Mouse (Mus musculus): ENCODE measurements around the gene Hcrtr2. TPM values are rescaled to one million over a fixed set of nuclear protein-coding genes. Genes with fewer than 3 reads are reported as not detected.

The Hcrtr2 gene
- polyA plus RNA-seq, 1 experiment from 2014 or later = 4.1 TPM

GRCm38 (mm10) chr9:76230400-76230799, 93.3 kb downstream of the Hcrtr2 start:
- WGBS = 38% methylated on average over 11 of the region's 11 CpGs
- H3K4me2 ChIP-seq (replicated peaks) = no peak overlapping the region
- H3K27me3 ChIP-seq = no peaks in the 10 kb centered on the region
- H3K4me3 ChIP-seq (replicated peaks) = no peak overlapping the region
- H3K9ac ChIP-seq (replicated peaks) = no peak overlapping the region
- H3K27ac ChIP-seq = no peak overlapping the region
- no peaks in the 10 kb centered on the region for H3K4me1 ChIP-seq (replicated peaks)
- no peaks in the 10 kb centered on the region for H3K36me3 ChIP-seq
- H3K9me3 ChIP-seq = no peaks in the 10 kb centered on the region
- ATAC-seq = no peak

GRCm38 (mm10) chr9:76217178-76217975, 106.3 kb downstream of the Hcrtr2 start:
- Histone ChIP-seq H3K9ac (replicated peaks) (no peak overlapping the region), H3K27ac (no peak overlapping the region), H3K4me1 (replicated peaks) (no peaks in the 10 kb centered on the region), H3K9me3 (no peaks in the 10 kb centered on the region), H3K4me2 (replicated peaks) (no peak overlapping the region), H3K4me3 (replicated peaks) (no peak overlapping the region), H3K27me3 (no peaks in the 10 kb centered on the region), H3K36me3 (no peaks in the 10 kb centered on the region)
- ATAC-seq = no peak
- 83% methylated on average over 4 of the region's 4 CpGs for WGBS

GRCm38 (mm10) chr9:76214678-76215077, 109.0 kb downstream of the Hcrtr2 start:
- WGBS = 82% methylated on average over 4 of the region's 4 CpGs
- no peak for ATAC-seq

GRCm38 (mm10) chr9:76213557-76213956, 110.1 kb downstream of the Hcrtr2 start, which contains the start of gene Gfral:
Gene Gfral (minus strand): TSS chr9:76213657.
- WGBS = 76% methylated on average over 2 of the region's 2 CpGs
- H3K27me3 ChIP-seq = no peaks in the 10 kb centered on the region

More at GRCm38 (mm10) chr9:76214678-76215077, 109.0 kb downstream of the Hcrtr2 start:
- Histone ChIP-seq H3K4me2 (replicated peaks) (no peak overlapping the region), H3K9ac (replicated peaks) (no peak overlapping the region), H3K27me3 (no peaks in the 10 kb centered on the region), H3K9me3 (no peaks in the 10 kb centered on the region), H3K4me1 (replicated peaks) (no peaks in the 10 kb centered on the region), H3K4me3 (replicated peaks) (no peak overlapping the region), H3K36me3 (no peaks in the 10 kb centered on the region), H3K27ac (no peak overlapping the region)

GRCm38 (mm10) chr9:76196917-76197316, 126.7 kb downstream of the Hcrtr2 start:
- Histone ChIP-seq H3K9ac (replicated peaks) (no peak overlapping the region), H3K27me3 (no peaks in the 10 kb centered on the region), H3K4me3 (replicated peaks) (no peak overlapping the region), H3K36me3 (no peaks in the 10 kb centered on the region), H3K4me1 (replicated peaks) (no peaks in the 10 kb centered on the region), H3K9me3 (no peaks in the 10 kb centered on the region), H3K27ac (no peak overlapping the region), H3K4me2 (replicated peaks) (no peak overlapping the region)
- ATAC-seq = no peak
- 88% methylated on average over 4 of the region's 4 CpGs for WGBS

More at GRCm38 (mm10) chr9:76213557-76213956, 110.1 kb downstream of the Hcrtr2 start, which contains the start of gene Gfral:
- Histone ChIP-seq H3K27ac (no peak within 1 kb of the TSS), H3K4me2 (replicated peaks) (no peak within 1 kb of the TSS), H3K36me3 (no peaks in the 10 kb centered on the region), H3K4me3 (replicated peaks) (no peak within 1 kb of the TSS), H3K4me1 (replicated peaks) (no peaks in the 10 kb centered on the region), H3K9ac (replicated peaks) (no peak within 1 kb of the TSS), H3K9me3 (no peaks in the 10 kb centered on the region)
- no peak for ATAC-seq

- ATAC-seq = no peak
- Histone ChIP-seq H3K9me3 (no peaks in the 10 kb centered on the region), H3K27ac (no peak overlapping the region), H3K36me3 (no peaks in the 10 kb centered on the region), H3K27me3 (no peaks in the 10 kb centered on the region), H3K4me3 (replicated peaks) (no peak overlapping the region), H3K9ac (replicated peaks) (no peak overlapping the region), H3K4me1 (replicated peaks) (no peaks in the 10 kb centered on the region), H3K4me2 (replicated peaks) (no peak overlapping the region)
These were observed 144.4 kb downstream of the Hcrtr2 start for GRCm38 (mm10) chr9:76179221-76179620.

Other genes starting within 250 kb of the Hcrtr2 start
- gene Gfral, start 110.2 kb downstream of the Hcrtr2 start, polyA plus RNA-seq (2015; fragmentation: Nextera tagmentation; extraction: Ambion mirVana) = not detected in 2 replicates
- not detected in 2 replicates for gene Fam83b, start 243.3 kb upstream of the Hcrtr2 start, polyA plus RNA-seq (2015; fragmentation: Nextera tagmentation; extraction: Ambion mirVana)